Mouse (Mus musculus) CH12.LX (cell line): ENCODE data around the gene Col23a1. TPM values are rescaled to one million over a fixed set of nuclear protein-coding genes. Genes with fewer than 3 reads are reported as not detected.

Source experiments
- DNase-seq: peaks from one replicate; pipeline ENCODE4 v3.0.0-alpha.2; 2013; ENCODE audit errors: extremely low read depth
- H3K27ac ChIP-seq: 2 replicates; pipeline ENCODE4 v1.5.1; 2012; ENCODE audit warnings: low read depth, mild to moderate bottlenecking, control low read depth, moderate library complexity; ENCODE audit not compliant: insufficient read depth
- H3K27me3 ChIP-seq: replicated peaks from 2 replicates; pipeline ENCODE3; 2012; ENCODE audit warnings: inconsistent platforms
- H3K36me3 ChIP-seq, 2 experiments: replicated peaks in 1 of 2; 2 replicates each; pipeline versions ENCODE3 to v1.6.1; 2012; ENCODE audit warnings: inconsistent platforms in 1 of 2, low read length in 1 of 2, mild to moderate bottlenecking in 1 of 2, mixed read lengths in 1 of 2, moderate library complexity in 1 of 2; ENCODE audit not compliant: control insufficient read depth in 1 of 2, insufficient read depth in 1 of 2
- H3K4me1 ChIP-seq, 2 experiments: 2 replicates each; pipeline ENCODE4 v1.6.1; 2012; ENCODE audit warnings: inconsistent platforms in 1 of 2, moderate library complexity in 1 of 2; ENCODE audit not compliant: insufficient read depth in 2 of 2, control insufficient read depth in 1 of 2
- H3K4me2 ChIP-seq: 2 replicates; pipeline ENCODE4 v1.6.1; 2012; ENCODE audit warnings: low read depth, mild to moderate bottlenecking, control low read depth; ENCODE audit not compliant: poor library complexity, insufficient read depth, severe bottlenecking
- H3K4me3 ChIP-seq, 3 experiments: fragments of 150-350 bp in 1 of 3; sonication (generic) in 1 of 3; replicated peaks in 1 of 3; 2 replicates each; pipeline versions ENCODE3 to v1.5.1; 2011 to 2012; ENCODE audit warnings: low read depth in 2 of 3, low read length in 2 of 3, mild to moderate bottlenecking in 2 of 3, moderate library complexity in 2 of 3, control low read depth in 1 of 3, improper control_type of control experiment in 1 of 3, inconsistent platforms in 1 of 3, mixed read lengths in 1 of 3; ENCODE audit not compliant: poor library complexity in 1 of 3
- H3K79me2 ChIP-seq: replicated peaks from 2 replicates; pipeline ENCODE4 v1.6.1; 2012; ENCODE audit warnings: mild to moderate bottlenecking, moderate library complexity; ENCODE audit not compliant: control insufficient read depth, poor library complexity, insufficient read depth, severe bottlenecking; ENCODE audit errors: extremely low read depth
- H3K9ac ChIP-seq: 2 replicates; pipeline ENCODE4 v1.6.1; 2012; ENCODE audit warnings: low read depth, mild to moderate bottlenecking, control low read depth, moderate library complexity; ENCODE audit not compliant: insufficient read depth
- H3K9me3 ChIP-seq: replicated peaks from 2 replicates; pipeline ENCODE3; 2012; ENCODE audit warnings: low read length, inconsistent platforms, mixed read lengths
- CHD1 ChIP-seq: IDR thresholded peaks from 2 replicates; pipeline ENCODE4 v1.6.1; 2012; ENCODE audit warnings: low read depth, low read length, improper control_type of control experiment, inconsistent platforms
- CTCF ChIP-seq, 2 experiments: IDR thresholded peaks in 1 of 2; conservative IDR thresholded peaks in 1 of 2; 2 replicates each; pipeline ENCODE4 v1.5.1; 2011 to 2012; ENCODE audit warnings: low read depth in 2 of 2, low read length in 2 of 2, improper control_type of control experiment in 1 of 2, inconsistent platforms in 1 of 2, mild to moderate bottlenecking in 1 of 2, moderate library complexity in 1 of 2
- ELF1 ChIP-seq: IDR thresholded peaks from 2 replicates; pipeline ENCODE4 v1.6.1; 2014; ENCODE audit warnings: low read depth, mild to moderate bottlenecking, inconsistent platforms, low read length, improper control_type of control experiment
- EP300 ChIP-seq: IDR thresholded peaks from 2 replicates; pipeline ENCODE4 v1.6.1; 2011; ENCODE audit warnings: low read length, improper control_type of control experiment
- ETS1 ChIP-seq: conservative IDR thresholded peaks from 2 replicates; pipeline ENCODE4 v1.6.1; 2012; ENCODE audit warnings: low read depth, mild to moderate bottlenecking, inconsistent platforms, low read length, improper control_type of control experiment, moderate library complexity
- HCFC1 ChIP-seq: IDR thresholded peaks from 2 replicates; pipeline ENCODE4 v1.6.1; 2012; ENCODE audit warnings: low read depth, mild to moderate bottlenecking, inconsistent platforms, low read length, improper control_type of control experiment
- IRF4 ChIP-seq: IDR thresholded peaks from 2 replicates; pipeline ENCODE4 v1.6.1; 2014; ENCODE audit warnings: low read depth, mild to moderate bottlenecking, inconsistent platforms, low read length, improper control_type of control experiment
- KAT2A ChIP-seq: IDR thresholded peaks from 2 replicates; pipeline ENCODE4 v1.6.1; 2012; ENCODE audit warnings: low read length, improper control_type of control experiment, inconsistent platforms; ENCODE audit not compliant: insufficient replicate concordance
- MAFK ChIP-seq: IDR thresholded peaks from 2 replicates; pipeline ENCODE4 v1.6.1; 2011; ENCODE audit warnings: low read length, improper control_type of control experiment; ENCODE audit not compliant: insufficient replicate concordance
- MAX ChIP-seq: IDR thresholded peaks from 2 replicates; pipeline ENCODE4 v1.6.1; 2011; ENCODE audit warnings: low read length, improper control_type of control experiment
- MAZ ChIP-seq: IDR thresholded peaks from 2 replicates; pipeline ENCODE4 v1.6.1; 2012; ENCODE audit warnings: low read depth, mild to moderate bottlenecking, inconsistent platforms, low read length, improper control_type of control experiment, moderate library complexity
- MEF2A ChIP-seq: IDR thresholded peaks from 2 replicates; pipeline ENCODE4 v1.6.1; 2014; ENCODE audit warnings: low read depth, mild to moderate bottlenecking, inconsistent platforms, low read length, improper control_type of control experiment, borderline replicate concordance
- MXI1 ChIP-seq: IDR thresholded peaks from 2 replicates; pipeline ENCODE4 v1.6.1; 2011; ENCODE audit warnings: mild to moderate bottlenecking, low read depth, low read length, improper control_type of control experiment
- MYC ChIP-seq: IDR thresholded peaks from 2 replicates; pipeline ENCODE4 v1.6.1; 2011; ENCODE audit warnings: low read depth, mild to moderate bottlenecking, improper control_type of control experiment, low read length
- NELFE ChIP-seq: IDR thresholded peaks from 2 replicates; pipeline ENCODE4 v1.6.1; 2011; ENCODE audit warnings: low read depth, low read length, improper control_type of control experiment
- NRF1 ChIP-seq: IDR thresholded peaks from 2 replicates; pipeline ENCODE4 v1.6.1; 2014; ENCODE audit warnings: low read depth, mild to moderate bottlenecking, inconsistent platforms, low read length, improper control_type of control experiment, moderate library complexity
- RAD21 ChIP-seq: IDR thresholded peaks from 2 replicates; pipeline ENCODE4 v1.6.1; 2011; ENCODE audit warnings: low read depth, mild to moderate bottlenecking, low read length, improper control_type of control experiment, moderate library complexity
- RCOR1 ChIP-seq: conservative IDR thresholded peaks from 2 replicates; pipeline ENCODE4 v1.6.1; 2012; ENCODE audit warnings: low read depth, mild to moderate bottlenecking, inconsistent platforms, low read length, improper control_type of control experiment
- TBP ChIP-seq: conservative IDR thresholded peaks from 2 replicates; pipeline ENCODE4 v1.6.1; 2011; ENCODE audit warnings: low read depth, low read length, improper control_type of control experiment
- TCF12 ChIP-seq: IDR thresholded peaks from 2 replicates; pipeline ENCODE4 v1.6.1; 2014; ENCODE audit warnings: low read depth, mild to moderate bottlenecking, inconsistent platforms, low read length, improper control_type of control experiment
- UBTF ChIP-seq: IDR thresholded peaks from 2 replicates; pipeline ENCODE4 v1.6.1; 2012; ENCODE audit warnings: low read depth, mild to moderate bottlenecking, inconsistent platforms, low read length, improper control_type of control experiment, moderate library complexity
- USF1 ChIP-seq: IDR thresholded peaks from 2 replicates; pipeline ENCODE4 v1.6.1; 2014; ENCODE audit warnings: low read depth, mild to moderate bottlenecking, inconsistent platforms, low read length, improper control_type of control experiment
- USF2 ChIP-seq: conservative IDR thresholded peaks from 2 replicates; pipeline ENCODE4 v1.6.1; 2011; ENCODE audit warnings: low read depth, low read length, improper control_type of control experiment
- ZC3H11A ChIP-seq: IDR thresholded peaks from 2 replicates; pipeline ENCODE4 v1.6.1; 2012; ENCODE audit warnings: low read depth, mild to moderate bottlenecking, inconsistent platforms, low read length, improper control_type of control experiment
- ZKSCAN1 ChIP-seq: IDR thresholded peaks from 2 replicates; pipeline ENCODE4 v1.6.1; 2012; ENCODE audit warnings: low read depth, inconsistent platforms, low read length, improper control_type of control experiment, borderline replicate concordance
- ZMIZ1 ChIP-seq: IDR thresholded peaks from 2 replicates; pipeline ENCODE4 v1.6.1; 2012; ENCODE audit warnings: low read depth, mild to moderate bottlenecking, inconsistent platforms, low read length, improper control_type of control experiment
- ZNF384 ChIP-seq: IDR thresholded peaks from 2 replicates; pipeline ENCODE4 v1.6.1; 2012; ENCODE audit warnings: low read depth, low read length, improper control_type of control experiment, inconsistent platforms
- dilution Hi-C: fragments of 300-500 bp; cut with MboI; formaldehyde crosslinking; loops from 2 replicates; pipeline ENCODE4 v1.14.3; 2020; ENCODE audit warnings: low sequenced_read_pairs; ENCODE audit not compliant: extremely low pct_unique_long_range_greater_than_20kb, extremely low pct_ligation_motif_present
- in situ Hi-C: fragments of 300-500 bp; cut with MboI; formaldehyde crosslinking; loops from 3 replicates; pipeline ENCODE4 v1.14.3; 2019; ENCODE audit warnings: low sequenced_read_pairs, low pct_ligation_motif_present, low pct_unique_long_range_greater_than_20kb, mixed read lengths
- polyA plus RNA-seq: library from polyadenylated mRNA; unstranded; fragments of >175 nt; gene quantifications from 2 replicates; pipeline ENCODE4 v1.2.1, GENCODE M21; 2012; ENCODE audit warnings: low read depth; ENCODE audit not compliant: insufficient read length
- total RNA-seq, 2 experiments: library from RNA; depleted of rRNA; stranded (reverse); fragments of 300-350 nt in 1 of 2; fragments of >200 nt in 1 of 2; gene quantifications; 2 replicates each; pipeline ENCODE4 v1.2.3; 2012 to 2014

Gene Col23a1
- total and polyA plus RNA-seq, 3 experiments, result 0.04 to 0.20 (median 0.08) TPM

- Histone ChIP-seq H3K4me2 (no peak overlapping the region), H3K27me3 (peaks cover 43% of the 10 kb centered on the region), H3K79me2 (no peaks in the 10 kb centered on the region), H3K9me3 (peaks cover 7% of the 10 kb centered on the region), H3K36me3 (no peaks in the 10 kb centered on the region), H3K9ac (no peak overlapping the region), H3K4me1 (peaks cover 0 to 8% of the 10 kb centered on the region in 2 experiments; a peak in 2 of 4 replicates), H3K4me3 (no peak overlapping the region), H3K27ac (no peak overlapping the region)
- dilution Hi-C loops, result no loop called here
- in situ Hi-C loops, result no loop called here
- TF ChIP-seq HCFC1 (no peak), MEF2A (no peak), USF1 (no peak), TBP (no peak), MYC (no peak), ZNF384 (no peak), MXI1 (no peak), ELF1 (no peak), CHD1 (no peak), KAT2A (no peak), RAD21 (no peak), CTCF (conservative IDR thresholded peaks at IDR 0.05 in 1 of 2, IDR thresholded peaks at IDR 0.05 in 1 of 2; ENCODE audit: low read depth in 2 of 2, low read length in 2 of 2) (no peak), IRF4 (no peak)
- no peak for DNase-seq
These were observed 169.9 kb downstream of the Col23a1 start for GRCm38 (mm10) chr11:51459569-51460043.

GRCm38 (mm10) chr11:51468737-51469136, 179.0 kb downstream of the Col23a1 start:
- Histone ChIP-seq H3K9ac (no peak overlapping the region), H3K27ac (no peak overlapping the region), H3K27me3 (peaks cover 83% of the 10 kb centered on the region), H3K79me2 (no peaks in the 10 kb centered on the region), H3K4me1 (no peaks in the 10 kb centered on the region), H3K4me2 (no peak overlapping the region), H3K9me3 (no peaks in the 10 kb centered on the region), H3K4me3 (no peak overlapping the region), H3K36me3 (no peaks in the 10 kb centered on the region)
- no peak for DNase-seq
- no peak for TF ChIP-seq MAZ
- TF ChIP-seq MAFK, result no peak
- TF ChIP-seq RCOR1, result no peak
- no peak for TF ChIP-seq MYC
- TF ChIP-seq RAD21, result no peak
- no peak for TF ChIP-seq EP300
- TF ChIP-seq MXI1, result no peak
- TF ChIP-seq ZC3H11A, result no peak
- TF ChIP-seq UBTF, result no peak
- no peak for TF ChIP-seq USF2
- TF ChIP-seq ZKSCAN1, result no peak
- TF ChIP-seq ZMIZ1, result no peak
- no peak for TF ChIP-seq NELFE
- TF ChIP-seq NRF1, result no peak
- no peak for TF ChIP-seq IRF4
- no peak for TF ChIP-seq TCF12
- no peak for TF ChIP-seq ETS1
- no peak for TF ChIP-seq MAX
- dilution Hi-C loops, result no loop called here
- in situ Hi-C loops, result no loop called here
